Mouse (Mus musculus) erythroblast, adult 5-6 weeks (primary cell): ENCODE data around the gene Dctn1. TPM values are rescaled to one million over a fixed set of nuclear protein-coding genes. Genes with fewer than 3 reads are reported as not detected.

Source experiments
- ATAC-seq: replicated peaks from 2 replicates; pipeline ENCODE4 v1.8.0; 2016; ENCODE audit warnings: moderate number of reproducible peaks, mild to moderate bottlenecking, moderate TSS enrichment, inconsistent platforms; ENCODE audit not compliant: poor library complexity, low FRiP score, severe bottlenecking
- total RNA-seq, 2 experiments: library from RNA; stranded (forward) in 1 of 2; stranded (reverse) in 1 of 2; fragments of 150-400 nt in 1 of 2; fragments of 200-764, 138-1000 nt in 1 of 2; gene quantifications; 2 replicates each; pipeline versions ENCODE4 v1.2.3 to v1.2.4; 2015 to 2017; ENCODE audit warnings: low replicate concordance in 2 of 2

Dctn1 gene
- total RNA-seq (2015; ENCODE audit: low replicate concordance) (21.7 and 21.9 TPM in 2 replicates), total RNA-seq (2017; ENCODE audit: low replicate concordance) (18.0 and 25.9 TPM in 2 replicates)

DNA sequence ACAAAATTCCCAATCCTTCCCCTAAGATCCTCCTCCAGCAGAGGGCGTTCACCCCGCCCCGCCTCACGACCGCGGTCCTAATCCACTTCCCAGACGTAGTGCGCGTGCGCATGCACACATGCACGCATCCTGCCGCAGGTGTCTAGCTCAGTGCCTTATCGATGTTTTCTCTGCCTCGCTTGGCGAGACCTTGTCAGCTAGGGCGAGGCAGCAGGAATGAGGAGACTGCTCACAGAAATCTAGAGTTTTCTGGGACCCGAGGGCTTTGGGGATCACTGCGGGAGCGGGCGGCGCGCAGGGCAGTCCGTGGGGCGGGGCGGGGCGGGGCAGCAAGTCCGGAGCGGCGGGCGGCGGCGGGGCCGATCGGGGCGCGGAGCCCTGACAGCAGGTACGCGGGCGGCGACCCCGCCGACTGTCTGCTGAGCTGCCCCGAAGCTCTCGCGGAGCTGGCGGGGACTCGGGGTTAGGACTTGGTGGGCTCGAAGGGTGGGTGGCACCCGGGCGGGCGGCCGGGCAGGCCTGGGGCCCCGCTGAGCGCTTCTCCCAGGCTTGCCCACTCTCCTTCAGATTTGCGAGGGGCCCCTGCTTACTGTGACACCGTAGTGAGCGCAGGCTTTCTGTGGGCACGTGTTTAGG lies at the start of gene Dctn1:
Gene Dctn1 (plus strand): TSS at position 314 of the 636 bp plus-strand sequence.
- peak; percentile 92 for ATAC-seq

DNA sequence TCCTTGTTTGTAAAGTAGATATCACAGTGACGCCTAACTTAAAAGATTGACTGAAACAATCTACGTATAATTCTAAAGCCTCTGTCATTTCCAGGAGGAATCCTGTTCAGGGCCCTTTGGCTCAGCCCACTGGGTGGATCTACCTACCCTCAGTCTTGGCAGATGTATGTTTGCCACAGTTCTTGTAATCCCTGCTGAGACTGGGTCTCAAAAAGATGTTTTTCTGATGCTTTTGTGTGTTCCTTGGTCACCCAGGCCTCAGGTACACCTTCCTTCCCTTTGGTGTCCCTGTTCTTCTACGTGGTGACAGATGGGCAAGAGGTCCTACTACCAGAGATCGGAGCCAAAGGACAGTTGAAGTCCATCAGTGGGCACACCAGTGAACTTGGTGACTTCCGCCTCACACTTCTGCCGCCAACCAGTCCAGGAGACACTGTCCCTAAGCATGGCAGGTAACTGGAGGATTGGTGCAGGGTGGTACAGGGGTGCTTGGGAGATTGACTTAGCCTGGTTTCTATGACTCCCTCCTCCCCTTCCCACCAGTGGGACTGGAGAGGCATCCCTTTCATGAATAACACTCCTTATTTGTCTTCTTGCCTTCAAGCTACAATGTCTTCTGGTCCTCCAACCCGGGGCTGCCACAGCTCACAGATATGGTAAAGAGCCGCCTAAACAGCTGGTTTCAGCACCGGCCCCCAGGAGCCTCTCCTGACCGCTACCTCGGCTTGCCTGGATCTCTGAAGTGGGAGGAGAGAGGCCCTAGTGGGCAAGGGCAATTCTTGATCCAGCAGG lies 49.2 kb upstream of the Dctn1 start:
- ATAC-seq = no peak

DNA sequence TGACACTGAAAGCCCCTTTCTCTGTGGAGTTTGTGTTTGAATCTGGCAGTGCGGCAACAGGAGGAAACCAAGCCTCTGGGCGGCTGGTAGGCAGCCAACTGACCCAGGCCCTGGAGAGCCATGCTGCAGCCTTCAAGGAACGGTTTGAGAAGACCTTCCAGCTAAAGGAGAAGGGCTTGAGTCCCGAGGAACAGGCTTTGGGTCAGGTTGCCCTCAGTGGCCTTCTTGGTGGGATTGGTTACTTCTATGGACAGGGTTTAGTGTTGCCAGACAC lies 48.6 kb upstream of the Dctn1 start:
- no peak for ATAC-seq

DNA sequence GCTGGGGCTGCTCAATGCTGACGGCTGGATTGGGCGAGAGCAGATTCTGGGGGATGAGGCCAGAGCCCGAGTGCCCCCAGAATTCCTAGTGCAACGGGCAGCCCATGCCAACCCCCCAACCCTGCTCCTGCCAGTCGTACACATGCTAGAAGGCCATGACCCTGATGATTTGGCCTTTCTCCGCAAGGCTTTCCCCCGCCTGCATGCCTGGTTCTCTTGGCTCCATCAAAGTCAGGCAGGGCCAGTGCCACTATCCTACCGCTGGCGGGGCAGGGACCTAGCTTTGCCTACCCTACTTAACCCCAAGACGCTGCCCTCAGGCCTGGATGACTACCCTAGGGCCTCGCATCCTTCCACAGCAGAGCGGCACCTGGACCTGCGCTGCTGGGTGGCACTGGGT lies 48.1 kb upstream of the Dctn1 start:
- ATAC-seq = no peak

DNA sequence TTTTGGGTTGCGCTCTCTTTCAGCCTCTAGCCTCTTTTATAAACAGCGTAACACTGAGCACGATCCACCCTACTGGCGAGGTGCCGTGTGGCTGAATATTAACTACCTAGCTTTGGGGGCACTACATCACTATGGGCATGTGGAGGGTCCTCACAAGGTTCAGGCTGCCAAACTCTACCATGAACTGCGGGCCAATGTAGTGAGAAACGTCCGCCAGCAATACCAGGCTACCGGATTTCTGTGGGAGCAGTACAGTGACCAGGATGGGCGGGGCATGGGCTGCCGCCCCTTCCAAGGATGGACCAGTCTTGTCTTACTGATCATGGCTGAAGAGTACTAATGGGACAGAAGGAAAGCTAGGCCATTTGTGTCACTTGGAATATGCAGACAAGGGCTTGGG lies 47.4 kb upstream of the Dctn1 start:
- ATAC-seq = no peak

DNA sequence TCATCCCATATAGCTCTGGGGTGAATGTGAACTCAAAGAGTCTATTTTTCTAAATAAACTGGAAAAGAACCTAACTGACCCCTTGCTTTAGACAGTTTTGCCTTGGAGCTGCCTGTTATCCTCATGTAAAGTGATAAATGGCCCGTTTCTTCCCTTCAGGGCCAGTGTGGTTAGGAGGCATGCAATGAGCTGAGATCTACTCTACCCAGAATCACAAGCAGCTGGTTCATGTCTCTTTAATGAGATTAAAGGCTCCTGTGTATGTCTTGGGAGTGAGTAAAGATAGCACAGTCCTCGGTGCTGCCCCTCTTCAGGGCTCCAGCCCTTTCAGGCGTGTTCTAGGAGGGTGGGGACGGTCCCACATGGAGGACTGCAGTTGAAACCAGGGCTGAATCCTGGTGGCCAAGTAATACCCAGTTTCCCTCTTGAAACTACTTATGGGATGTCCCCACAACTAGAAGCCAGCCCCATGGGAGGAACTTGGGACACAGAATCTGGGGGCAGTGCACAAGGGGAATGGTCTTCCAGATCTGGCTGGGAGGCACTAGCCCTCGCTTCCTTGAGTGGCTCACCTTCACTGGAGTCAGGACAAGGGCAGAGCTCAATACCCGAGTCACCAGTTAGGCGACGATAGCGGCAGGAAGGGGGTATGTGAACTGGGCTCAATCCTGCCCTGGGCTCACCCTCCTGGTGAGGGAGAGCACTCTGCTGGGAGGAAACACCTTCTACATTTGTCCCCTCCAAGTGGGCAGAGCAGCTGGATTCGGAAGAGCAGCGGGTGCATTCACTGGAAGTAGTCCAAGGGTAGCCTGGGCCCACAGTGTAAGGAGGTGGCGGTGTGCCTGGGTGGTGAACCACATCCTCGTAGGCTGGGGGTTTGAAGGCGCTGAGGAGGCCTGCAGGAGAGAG lies 46.6 kb upstream of the Dctn1 start:
- ATAC-seq = no peak

DNA sequence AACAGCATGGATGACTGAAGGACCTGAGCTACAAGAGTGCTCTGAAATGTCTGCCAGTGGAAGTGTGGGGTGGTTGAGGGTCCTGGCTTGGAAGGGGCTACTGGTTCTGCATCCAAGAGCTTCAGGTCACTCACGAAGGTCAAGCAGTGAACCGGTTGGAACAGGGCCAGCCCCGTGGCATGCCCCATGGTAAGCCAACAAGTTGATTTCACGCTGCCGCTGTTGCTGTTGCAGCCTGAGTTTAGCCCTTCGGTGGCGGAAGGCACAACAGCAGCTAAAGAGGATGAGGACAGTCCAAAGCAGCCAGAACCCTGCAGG lies 46.0 kb upstream of the Dctn1 start:
- no peak for ATAC-seq

DNA sequence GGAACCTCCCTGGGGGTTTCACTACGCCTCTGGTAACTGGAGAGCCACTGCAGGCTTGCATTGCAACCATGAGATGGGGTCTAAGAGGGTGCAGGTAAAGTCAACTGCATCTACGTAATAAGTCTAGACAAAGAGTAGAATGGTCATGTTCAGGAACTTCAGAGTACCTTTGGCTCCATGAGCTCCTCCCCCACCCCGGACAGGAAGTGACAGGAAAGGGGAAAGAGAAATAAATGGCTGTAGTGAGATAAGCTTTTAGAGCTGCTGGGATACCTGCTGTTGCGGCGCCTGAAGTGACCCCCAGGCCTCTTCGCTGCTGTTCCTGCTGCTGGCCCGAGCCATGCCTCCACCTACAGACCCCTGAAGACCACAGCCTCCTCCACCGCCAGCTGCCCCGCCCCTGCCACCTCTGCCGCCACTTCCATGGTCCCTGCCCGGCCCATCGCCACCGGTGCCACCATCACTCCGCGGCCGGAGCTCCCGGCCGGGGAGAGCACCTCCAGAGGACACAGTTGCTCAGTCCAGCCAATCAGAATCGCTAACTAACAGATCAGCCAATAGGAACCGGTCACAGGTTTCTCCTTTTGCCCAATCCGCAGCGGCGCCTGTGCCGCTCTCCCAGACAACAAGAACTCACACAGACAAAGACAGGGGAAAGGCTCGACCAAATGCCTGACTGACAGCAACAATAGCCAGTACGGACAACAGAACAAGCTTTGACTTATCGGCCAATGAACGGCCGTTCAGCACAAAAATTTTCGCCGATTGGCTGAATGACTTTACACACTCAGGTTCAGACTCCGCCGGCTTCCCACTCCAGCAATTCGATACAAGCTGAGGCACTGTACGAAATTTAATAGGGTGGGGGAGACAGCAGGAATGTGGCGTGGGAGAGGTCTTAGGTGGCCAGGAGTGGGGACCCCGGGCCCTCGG lies 44.5 kb upstream of the Dctn1 start, which contains the start of gene Wbp1:
Gene Wbp1 (minus strand): TSS at position 630 of the 933 bp plus-strand sequence.
- ATAC-seq = peak; percentile 81

DNA sequence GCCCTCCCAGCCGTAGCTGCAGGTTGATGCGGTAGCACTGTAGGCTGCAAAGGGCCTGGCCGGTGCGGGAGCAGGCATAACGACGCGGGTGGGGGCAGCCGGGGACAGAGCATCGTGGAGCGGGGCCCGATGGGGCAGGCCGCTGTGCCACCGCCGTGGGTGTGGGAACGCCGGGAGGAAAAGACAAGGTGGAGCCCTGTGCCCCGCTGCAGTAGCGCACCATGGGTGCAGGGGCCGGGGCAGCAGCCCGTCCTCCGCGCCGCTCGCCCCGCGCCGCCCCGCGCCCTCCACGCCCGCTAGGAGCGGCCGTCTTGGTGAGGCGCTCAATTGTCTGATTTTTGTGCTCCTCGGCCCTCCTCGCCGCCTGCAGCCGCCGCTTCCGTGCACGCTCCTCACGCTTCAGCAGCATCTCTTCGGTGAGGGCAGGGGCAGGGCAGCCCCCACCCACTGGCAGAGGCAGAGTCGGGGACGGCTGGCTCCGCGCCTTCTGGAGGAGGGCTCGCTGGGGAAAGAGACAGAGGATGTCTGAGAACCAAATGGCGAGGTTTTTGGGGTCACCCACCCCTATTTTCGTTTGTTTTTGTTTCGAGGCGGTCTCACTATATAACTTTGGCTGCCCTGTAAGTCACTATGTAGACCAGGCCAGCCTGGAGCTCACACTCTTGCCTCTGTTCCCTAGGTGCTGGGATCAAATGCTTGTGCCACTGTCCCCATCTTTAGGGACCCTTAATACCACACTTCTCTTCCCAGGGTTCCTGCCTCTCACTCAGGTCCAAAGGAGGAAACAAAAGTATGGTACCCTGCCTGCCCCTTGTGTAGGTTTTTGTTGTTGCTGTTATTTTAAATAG lies 43.6 kb upstream of the Dctn1 start:
- peak; percentile 24 for ATAC-seq

DNA sequence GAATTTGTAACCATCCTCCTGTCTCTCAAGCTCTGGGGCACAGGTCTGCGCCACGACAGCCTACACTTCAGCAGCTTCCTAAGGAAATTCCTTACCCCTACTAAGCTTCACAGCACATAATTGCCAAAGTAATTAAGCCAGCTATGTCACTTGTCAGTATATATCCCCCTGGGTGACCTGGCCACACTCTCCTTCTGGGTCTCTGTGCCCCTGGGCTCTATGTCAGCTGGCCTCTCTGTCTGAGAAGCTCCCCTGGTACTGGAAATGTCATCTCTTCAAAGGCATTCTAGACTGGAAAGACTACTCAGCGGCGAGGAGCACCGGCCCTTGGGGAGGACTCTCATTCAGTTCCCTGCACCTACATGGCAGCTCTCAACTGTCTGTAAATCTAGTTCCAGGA lies 42.8 kb upstream of the Dctn1 start:
- ATAC-seq = no peak

DNA sequence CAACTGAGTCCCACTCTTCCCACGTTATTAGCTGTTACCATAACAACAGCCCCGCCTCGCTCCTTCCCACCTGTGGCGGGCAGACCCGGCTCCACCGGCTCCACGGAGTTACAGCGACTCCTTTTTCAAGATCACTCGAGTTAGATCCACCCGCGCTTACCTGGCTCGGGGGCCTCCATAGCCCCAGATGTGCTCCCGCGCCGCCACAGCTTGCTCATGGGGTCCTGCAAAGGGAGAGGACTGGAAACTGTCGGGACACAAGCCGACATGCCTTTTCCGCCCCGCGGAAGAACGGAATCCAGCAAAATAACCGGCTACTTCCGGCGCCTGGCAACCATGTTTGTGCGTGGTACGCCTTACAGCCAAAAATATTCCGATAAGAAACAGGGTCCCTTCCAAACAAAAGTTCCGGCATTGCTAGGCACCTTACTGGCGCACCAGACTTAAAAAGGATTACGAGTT lies 40.8 kb upstream of the Dctn1 start:
- peak; percentile 69 for ATAC-seq

DNA sequence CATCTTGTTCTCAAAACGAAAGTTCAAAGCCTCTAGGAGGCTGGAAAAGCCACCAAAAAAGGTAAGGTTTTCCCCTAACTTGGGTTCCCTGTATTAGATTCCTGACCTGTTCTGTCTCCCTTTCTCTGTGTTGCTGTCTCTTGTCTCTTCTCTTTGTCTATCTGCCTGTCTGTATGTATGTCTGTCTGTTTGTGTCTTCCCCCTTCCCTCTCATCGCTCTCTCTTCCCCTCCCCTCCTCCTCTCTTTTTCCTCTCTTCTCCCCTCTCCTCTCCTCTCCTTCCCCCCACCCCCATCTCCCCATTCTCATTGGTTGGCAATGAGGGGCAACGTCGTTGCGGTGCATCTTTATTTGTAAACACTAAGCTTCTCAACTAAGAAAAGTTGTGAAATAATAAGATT lies 40.4 kb upstream of the Dctn1 start, which contains the start of gene Ino80b:
Gene Ino80b (minus strand): TSS at position 101 of the 400 bp plus-strand sequence.
- no peak for ATAC-seq

DNA sequence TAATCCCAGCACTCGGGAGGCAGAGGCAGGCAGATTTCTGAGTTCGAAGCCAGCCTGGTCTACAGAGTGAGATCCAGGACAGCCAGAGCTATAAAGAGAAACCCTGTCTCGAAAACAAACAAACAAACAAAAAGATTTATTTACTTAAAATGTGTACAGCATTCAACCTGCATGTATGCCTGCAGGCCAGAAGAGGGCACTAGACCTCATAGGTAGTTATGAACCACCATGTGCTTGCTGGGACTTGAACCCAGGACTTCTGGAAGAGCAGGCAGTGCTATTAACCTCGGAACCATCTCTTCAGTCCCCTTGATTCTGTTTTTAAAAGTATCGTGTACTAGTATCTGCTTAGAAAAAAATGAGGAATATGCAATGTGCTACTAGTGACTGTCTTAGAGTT lies 38.3 kb upstream of the Dctn1 start:
- no peak for ATAC-seq

DNA sequence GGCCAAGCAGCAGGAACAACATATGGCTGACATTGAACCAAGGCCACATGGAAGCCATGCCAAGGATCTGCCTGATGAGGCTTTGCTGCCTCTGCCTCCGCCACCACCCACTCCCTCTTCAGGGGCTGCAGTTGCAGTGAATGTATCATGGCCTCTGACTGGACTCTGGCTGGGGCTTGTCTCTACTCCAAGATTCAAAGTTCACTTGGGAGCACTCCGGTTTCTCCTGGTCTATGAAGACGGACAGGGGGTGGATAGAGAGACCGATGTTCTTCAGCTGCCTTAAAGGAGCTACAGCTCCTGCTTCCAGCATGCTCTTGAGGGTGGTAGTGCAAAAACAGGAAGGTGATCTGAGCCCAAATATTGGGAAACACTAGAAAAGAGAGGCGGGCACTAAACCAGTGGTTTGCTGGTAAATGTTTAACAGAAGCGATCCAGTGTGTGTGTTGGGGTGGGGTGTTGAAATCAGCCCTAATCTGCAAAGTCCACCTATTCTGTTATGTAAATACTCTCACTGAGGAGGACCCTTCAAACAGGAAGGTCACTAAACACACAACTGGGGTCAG lies 34.2 kb upstream of the Dctn1 start:
- ATAC-seq = no peak

DNA sequence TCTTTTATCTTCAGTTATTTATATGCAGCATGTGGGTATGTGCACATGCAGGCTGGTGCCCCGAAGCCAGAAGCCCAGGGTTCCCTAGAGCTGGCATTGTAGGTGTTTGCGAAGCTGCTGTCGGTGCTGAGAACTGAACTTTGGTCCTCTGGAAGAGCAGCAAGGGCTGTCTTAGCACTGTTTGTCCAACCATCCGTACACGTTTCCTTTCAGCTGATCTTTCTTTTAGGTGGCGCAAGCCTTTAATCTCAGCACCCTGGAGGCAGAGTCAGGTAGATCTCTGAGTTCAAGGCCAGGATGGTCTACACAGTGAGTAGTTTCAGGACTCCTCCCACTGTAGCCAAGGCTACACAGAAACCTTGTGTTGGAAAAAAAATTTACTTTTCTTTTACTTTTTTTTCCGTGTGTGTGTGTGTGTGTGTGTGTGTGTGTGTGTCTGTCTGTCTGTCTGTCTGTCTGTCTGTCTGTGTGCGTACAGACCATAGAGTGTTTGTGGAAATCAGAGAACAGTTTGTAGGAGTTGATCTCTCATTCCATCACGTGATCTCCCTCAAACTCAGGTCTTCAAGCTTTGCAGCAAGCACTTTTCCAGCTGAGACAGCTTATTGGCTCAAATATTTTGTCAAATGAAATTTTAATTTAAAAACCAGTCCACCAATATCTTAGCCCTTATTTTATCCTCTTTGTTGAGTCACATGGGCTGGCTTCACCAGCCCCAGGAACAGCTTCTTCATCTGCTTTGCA lies 33.4 kb upstream of the Dctn1 start:
- no peak for ATAC-seq

DNA sequence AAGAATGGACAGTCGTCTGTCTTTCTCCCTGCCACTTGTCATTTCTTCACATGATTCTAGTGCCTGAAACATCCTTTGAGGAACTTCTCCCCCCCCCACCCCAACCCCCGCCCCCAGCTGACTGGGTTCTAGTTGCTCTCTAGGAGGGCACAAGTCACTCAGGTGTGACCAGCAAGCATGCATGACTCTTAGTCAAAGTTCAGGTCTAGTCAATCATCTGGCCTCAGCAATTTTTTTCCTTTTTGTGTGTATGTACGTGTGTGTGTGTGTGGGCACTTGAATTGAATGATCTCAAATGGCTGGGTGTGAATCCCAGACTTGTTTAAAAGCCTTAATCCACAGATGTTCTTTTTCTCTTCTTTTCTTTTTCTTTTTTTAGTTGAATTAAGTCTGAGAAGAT lies 31.5 kb upstream of the Dctn1 start:
- ATAC-seq = no peak

DNA sequence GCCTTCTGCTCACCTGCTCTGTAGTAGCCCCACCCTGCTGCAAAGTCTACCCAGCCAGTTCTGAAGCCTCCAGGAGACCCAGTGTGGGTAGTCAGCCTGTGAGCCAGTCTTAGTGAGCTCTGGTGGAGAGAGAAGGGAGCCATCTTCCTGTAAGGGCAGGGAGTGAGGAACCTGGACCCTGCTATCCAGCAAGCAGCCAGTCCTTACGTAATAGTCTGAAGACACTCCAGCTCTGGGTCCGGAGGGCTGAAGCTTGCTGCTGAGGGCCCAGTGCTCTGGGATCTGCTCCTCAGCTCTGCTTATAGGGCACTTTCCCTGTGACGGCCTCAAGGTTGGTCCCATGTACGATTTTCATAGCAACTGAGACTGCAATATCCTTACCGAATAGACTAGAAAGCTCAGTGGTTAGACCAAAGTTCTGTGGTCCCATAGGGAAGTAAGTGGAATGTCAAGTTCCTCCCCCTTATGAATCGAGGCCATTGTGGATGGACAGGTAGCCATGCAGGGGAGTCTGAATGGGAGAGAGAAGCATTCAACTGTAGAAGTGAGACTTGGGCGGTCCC lies 30.7 kb upstream of the Dctn1 start, which contains the start of gene Rtkn:
Gene Rtkn (plus strand): TSS at position 513 of the 563 bp plus-strand sequence.
- ATAC-seq = no peak
